Mouse (Mus musculus) stomach, embryonic 16.5 days (tissue): ENCODE results near the gene Tmed6. TPM values are rescaled to one million over a fixed set of nuclear protein-coding genes. Genes with fewer than 3 reads are reported as not detected.

Source experiments
- ATAC-seq: fragments of 200-750 bp; cut with Nextera tagmentation; 2 replicates; pipeline ENCODE4 v1.8.0; 2017; ENCODE audit warnings: moderate number of reproducible peaks, moderate TSS enrichment; ENCODE audit not compliant: insufficient read depth, low FRiP score
- H3K27ac ChIP-seq: fragments of 300-500 bp; sonication (generic); 2 replicates; pipeline ENCODE4 v1.5.1; 2014; ENCODE audit warnings: low read length
- H3K27me3 ChIP-seq: fragments of 300-500 bp; sonication (generic); 2 replicates; pipeline ENCODE4 v1.6.1; 2014; ENCODE audit warnings: low read length, control low read depth, mixed read lengths; ENCODE audit not compliant: control insufficient read depth, insufficient read depth
- H3K36me3 ChIP-seq: fragments of 300-500 bp; sonication (generic); 2 replicates; pipeline ENCODE4 v1.6.1; 2014; ENCODE audit warnings: low read length; ENCODE audit not compliant: control insufficient read depth, insufficient read depth
- H3K4me1 ChIP-seq: fragments of 300-500 bp; sonication (generic); 2 replicates; pipeline ENCODE4 v1.6.1; 2014; ENCODE audit warnings: low read length, control low read depth, mixed read lengths; ENCODE audit not compliant: control insufficient read depth, insufficient read depth
- H3K4me2 ChIP-seq: fragments of 300-500 bp; sonication (generic); 2 replicates; pipeline ENCODE4 v1.6.1; 2014; ENCODE audit warnings: low read depth, low read length, mixed read lengths
- H3K4me3 ChIP-seq: fragments of 300-500 bp; sonication (generic); replicated peaks from 2 replicates; pipeline ENCODE4 v1.5.1; 2014; ENCODE audit warnings: mild to moderate bottlenecking, low read length
- H3K9ac ChIP-seq: fragments of 300-500 bp; sonication (generic); 2 replicates; pipeline ENCODE4 v1.6.1; 2014; ENCODE audit warnings: low read length
- H3K9me3 ChIP-seq: fragments of 300-500 bp; sonication (generic); replicated peaks from 2 replicates; pipeline ENCODE4 v1.6.1; 2016; ENCODE audit warnings: low read length, control low read depth; ENCODE audit not compliant: control insufficient read depth
- WGBS: fragments of 180-500 bp; shearing (Covaris S2); extraction: QIAGEN DNeasy Blood & Tissue Kit; methylation state at CpG from one replicate; pipeline ENCODE4 v1.1.7; 2014; 5-methylcytosine and 5-hydroxymethylcytosine counted together
- polyA plus RNA-seq: library from polyadenylated mRNA; unstranded; fragments of >200 nt; fragmentation: Nextera tagmentation; extraction: Ambion mirVana; gene quantifications from 2 replicates; pipeline ENCODE4 v1.2.1, GENCODE M21; 2015

The Tmed6 gene
- polyA plus RNA-seq, 1 experiment from 2014 or later: 82.3 TPM

DNA sequence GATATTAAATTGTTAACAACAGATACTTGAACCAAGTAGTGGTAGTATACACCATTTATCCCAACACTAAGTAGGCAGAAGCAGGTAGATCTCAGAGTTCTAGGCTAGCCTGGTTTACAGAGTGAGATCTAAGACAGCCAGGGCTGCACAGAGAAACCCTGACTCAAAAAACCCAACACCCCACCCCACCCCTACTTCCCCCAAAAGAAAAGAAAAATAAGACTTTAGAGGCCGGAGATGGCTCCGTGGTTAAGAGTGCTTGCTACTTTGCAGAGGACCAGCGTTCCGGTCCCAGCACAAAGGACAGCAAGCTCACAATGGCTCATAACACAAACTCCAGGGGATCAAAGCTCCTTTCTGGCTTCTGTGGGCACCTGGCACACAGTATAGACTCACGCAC lies 20.6 kb upstream of the Tmed6 start:
- 99% methylated on average over 5 of the region's 5 CpGs for WGBS
- ATAC-seq: no peak
- no peaks in the 10 kb centered on the region for H3K27me3 ChIP-seq
- H3K9me3 ChIP-seq: no peaks in the 10 kb centered on the region
- no peak overlapping the region for H3K4me3 ChIP-seq
- H3K4me1 ChIP-seq: no peaks in the 10 kb centered on the region
- no peak overlapping the region for H3K4me2 ChIP-seq
- H3K27ac ChIP-seq: no peak overlapping the region
- H3K36me3 ChIP-seq: peaks cover 21% of the 10 kb centered on the region
- no peak overlapping the region for H3K9ac ChIP-seq

- Histone ChIP-seq H3K36me3 (peaks cover 18% of the 10 kb centered on the region), H3K27ac (no peak overlapping the region), H3K27me3 (no peaks in the 10 kb centered on the region), H3K4me2 (no peak overlapping the region), H3K9me3 (no peaks in the 10 kb centered on the region), H3K4me1 (no peaks in the 10 kb centered on the region), H3K9ac (no peak overlapping the region), H3K4me3 (no peak overlapping the region)
- ATAC-seq: no peak
- 95% methylated on average over 17 of the region's 17 CpGs for WGBS
Observed at GRCm38 (mm10) chr8:107085358-107085757, 19.9 kb upstream of the Tmed6 start.

- H3K36me3 ChIP-seq: peaks cover 21% of the 10 kb centered on the region; the same call in 1 of the 2 replicates
Observed at GRCm38 (mm10) chr8:107076239-107076888, 10.9 kb upstream of the Tmed6 start.

DNA sequence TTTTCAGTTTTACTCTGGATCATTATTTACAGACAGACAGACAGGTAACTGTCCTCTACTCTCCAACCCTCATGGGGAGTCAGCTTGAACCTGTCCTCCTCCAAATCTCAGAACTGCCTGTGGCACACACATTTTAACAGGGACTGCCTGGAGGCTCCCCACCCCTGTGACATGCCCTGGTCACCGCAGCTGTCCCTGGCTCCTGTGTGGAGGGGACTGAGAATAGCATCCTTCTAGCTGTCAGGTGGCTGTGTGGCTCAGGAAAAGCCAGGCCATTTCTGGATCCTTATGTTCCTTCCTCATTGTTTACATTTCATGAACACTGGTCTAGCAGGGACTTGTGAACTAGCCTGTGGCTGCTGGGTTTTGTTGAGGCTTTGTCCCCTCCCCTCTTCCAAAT lies 8.7 kb upstream of the Tmed6 start:
- Histone ChIP-seq H3K4me2 (no peak overlapping the region), H3K9me3 (no peaks in the 10 kb centered on the region), H3K9ac (no peak overlapping the region), H3K4me1 (no peaks in the 10 kb centered on the region), H3K27me3 (no peaks in the 10 kb centered on the region), H3K27ac (no peak overlapping the region), H3K36me3 (peaks cover 22% of the 10 kb centered on the region; the same call in 1 of the 2 replicates), H3K4me3 (no peak overlapping the region)
- 85% methylated on average over 1 of the region's 1 CpGs for WGBS
- no peak for ATAC-seq

More at GRCm38 (mm10) chr8:107076239-107076888, 10.9 kb upstream of the Tmed6 start:
- H3K9me3 ChIP-seq: no peaks in the 10 kb centered on the region
- no peak overlapping the region for H3K4me2 ChIP-seq
- H3K4me1 ChIP-seq: no peaks in the 10 kb centered on the region
- no peak overlapping the region for H3K4me3 ChIP-seq
- no peak overlapping the region for H3K27ac ChIP-seq
- no peak overlapping the region for H3K9ac ChIP-seq
- no peaks in the 10 kb centered on the region for H3K27me3 ChIP-seq
- WGBS: 80% methylated on average over 7 of the region's 7 CpGs
- peak; percentile 51; the same call in 1 of the 2 replicates for ATAC-seq

GRCm38 (mm10) chr8:107073706-107074105 lies 8.3 kb upstream of the Tmed6 start:
- Histone ChIP-seq H3K9me3 (no peaks in the 10 kb centered on the region), H3K4me3 (no peak overlapping the region), H3K4me2 (no peak overlapping the region), H3K9ac (no peak overlapping the region), H3K27ac (no peak overlapping the region), H3K4me1 (no peaks in the 10 kb centered on the region), H3K36me3 (peaks cover 22% of the 10 kb centered on the region; the same call in 1 of the 2 replicates), H3K27me3 (no peaks in the 10 kb centered on the region)
- WGBS: 80% methylated on average over 4 of the region's 4 CpGs
- ATAC-seq: no peak

DNA sequence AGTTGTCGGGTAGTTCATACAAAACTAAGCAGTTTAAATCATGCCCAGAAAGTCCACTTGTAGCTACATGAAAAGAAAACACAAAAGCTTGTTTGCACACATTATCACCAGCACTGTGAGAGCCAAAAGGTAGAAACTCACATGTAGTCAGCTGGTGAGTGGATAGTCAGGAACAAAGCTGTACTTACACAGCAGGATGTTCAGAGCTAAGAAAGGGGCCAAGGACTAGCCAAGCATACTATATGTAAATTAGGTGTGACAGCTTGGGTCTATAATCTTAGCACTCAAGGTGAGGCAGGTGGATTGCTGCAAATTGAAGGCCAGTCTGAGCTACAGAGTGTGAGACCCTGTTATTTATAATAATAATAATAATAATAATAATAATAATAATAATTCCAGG lies 2.8 kb downstream of the Tmed6 start:
- Histone ChIP-seq H3K4me2 (no peak overlapping the region), H3K9me3 (no peaks in the 10 kb centered on the region), H3K27ac (no peak overlapping the region), H3K9ac (no peak overlapping the region), H3K36me3 (peaks cover 5% of the 10 kb centered on the region; the same call in 1 of the 2 replicates), H3K4me3 (no peak overlapping the region), H3K4me1 (peaks cover 4% of the 10 kb centered on the region), H3K27me3 (no peaks in the 10 kb centered on the region)
- WGBS: 73% methylated on average over 1 of the region's 1 CpGs
- peak; percentile 53; the same call in 1 of the 2 replicates for ATAC-seq

GRCm38 (mm10) chr8:107056973-107057369 lies 8.5 kb downstream of the Tmed6 start:
- no peaks in the 10 kb centered on the region for H3K9me3 ChIP-seq
- peak overlapping the region; percentile 1; the same call in 1 of the 2 replicates for H3K27ac ChIP-seq
- peak overlapping the region; percentile 59 for H3K4me3 ChIP-seq
- H3K27me3 ChIP-seq: no peaks in the 10 kb centered on the region
- WGBS: under 1% methylated on average over 33 of the region's 33 CpGs
- peaks cover 16% of the 10 kb centered on the region for H3K36me3 ChIP-seq
- peak overlapping the region; percentile 86 for H3K4me2 ChIP-seq
- ATAC-seq: peak; percentile 73
- peak overlapping the region; percentile 84 for H3K9ac ChIP-seq
- H3K4me1 ChIP-seq: peaks cover 20% of the 10 kb centered on the region

DNA sequence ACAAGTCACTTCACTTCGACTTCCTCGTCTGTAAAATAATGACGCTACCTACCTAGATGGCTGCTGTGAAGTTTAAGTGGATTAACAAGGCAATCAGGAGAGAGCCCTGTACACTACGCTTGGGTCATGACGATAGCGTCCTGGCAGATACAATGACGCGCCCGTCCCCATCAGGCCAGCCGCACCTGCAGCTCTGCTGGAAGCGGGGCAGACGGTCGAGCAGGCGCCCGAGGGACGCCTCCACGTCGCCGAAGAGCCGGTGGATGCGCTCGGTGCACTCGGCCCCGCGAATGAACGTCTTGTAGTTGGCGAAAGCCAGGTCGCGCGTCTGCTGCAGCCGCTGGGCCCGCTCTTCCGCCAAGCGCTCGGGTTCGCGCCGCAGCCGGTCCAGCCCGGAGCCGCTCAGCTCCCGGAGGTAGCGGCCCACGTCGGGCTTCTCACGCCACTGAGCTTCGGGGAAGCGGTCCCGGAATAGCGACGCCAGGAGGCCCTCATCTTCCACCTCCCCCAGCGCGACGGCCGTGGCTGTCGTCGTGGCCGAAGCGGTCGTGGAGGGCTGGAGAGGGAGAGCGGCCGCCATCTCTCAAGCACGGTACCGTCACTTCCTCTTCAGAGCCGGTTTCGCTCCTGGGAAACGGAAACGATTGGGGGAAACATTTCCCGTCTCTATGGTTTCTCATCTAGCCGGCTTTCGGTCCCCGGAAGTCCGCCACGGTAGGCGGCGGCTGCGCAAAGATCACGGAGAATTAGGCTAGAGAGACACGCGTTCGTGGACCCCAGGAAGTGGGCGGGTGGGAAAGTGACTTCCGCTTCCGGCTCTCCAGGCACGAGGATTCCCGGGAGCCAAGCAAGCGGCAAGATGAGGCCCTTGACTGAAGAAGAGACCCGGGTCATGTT lies 9.1 kb downstream of the Tmed6 start, which contains the start of the genes Cog8 and Nip7:
Gene Cog8, minus strand, starts transcription at position 614 of the 897 bp plus-strand sequence.
Gene Nip7, plus strand, starts transcription at position 802 of the 897 bp plus-strand sequence.
- Histone ChIP-seq H3K4me2 (peak within 1 kb of the TSS; percentile 86), H3K4me3 (peak within 1 kb of the TSS; percentile 59), H3K27ac (peak within 1 kb of the TSS; percentile 61), H3K9ac (peak within 1 kb of the TSS; percentile 87), H3K27me3 (no peaks in the 10 kb centered on the region), H3K4me1 (peaks cover 20% of the 10 kb centered on the region), H3K36me3 (peaks cover 18% of the 10 kb centered on the region), H3K9me3 (no peaks in the 10 kb centered on the region)
- WGBS: under 1% methylated on average over 88 of the region's 88 CpGs
- peak; percentile 95 for ATAC-seq

- ATAC-seq: no peak
- no peak overlapping the region for H3K4me3 ChIP-seq
- no peaks in the 10 kb centered on the region for H3K9me3 ChIP-seq
- H3K9ac ChIP-seq: no peak overlapping the region
- peaks cover 16% of the 10 kb centered on the region for H3K4me1 ChIP-seq
- no peaks in the 10 kb centered on the region for H3K27me3 ChIP-seq
- WGBS: 96% methylated on average over 8 of the region's 8 CpGs
- H3K36me3 ChIP-seq: peaks cover 12% of the 10 kb centered on the region
- H3K4me2 ChIP-seq: no peak overlapping the region
- no peak overlapping the region for H3K27ac ChIP-seq
Observed at GRCm38 (mm10) chr8:107052046-107052445, 13.4 kb downstream of the Tmed6 start.
